Mouse (Mus musculus) limb, embryonic 14.5 days (tissue): Measurements from ENCODE around the gene Ccdc148. TPM values are rescaled to one million over a fixed set of nuclear protein-coding genes. Genes with fewer than 3 reads are reported as not detected.

Source experiments
- ATAC-seq: fragments of 200-750 bp; cut with Nextera tagmentation; 2 replicates; pipeline ENCODE4 v1.8.0; 2017; ENCODE audit warnings: low read depth, moderate number of reproducible peaks, moderate TSS enrichment; ENCODE audit not compliant: low FRiP score
- DNase-seq: peaks from one replicate; pipeline ENCODE4 v3.0.0-alpha.2; 2015; ENCODE audit warnings: low spot score
- H3K27ac ChIP-seq: fragments of 300-500 bp; sonication (generic); replicated peaks from 2 replicates; pipeline ENCODE4 v1.5.1; 2014; ENCODE audit warnings: low read depth, mild to moderate bottlenecking, low read length, moderate library complexity, mixed read lengths
- H3K27me3 ChIP-seq: fragments of 300-500 bp; sonication (generic); 2 replicates; pipeline ENCODE4 v1.6.1; 2014; ENCODE audit warnings: low read length, mixed read lengths; ENCODE audit not compliant: control insufficient read depth, insufficient read depth
- H3K36me3 ChIP-seq: fragments of 300-500 bp; sonication (generic); 2 replicates; pipeline ENCODE4 v1.6.1; 2014; ENCODE audit warnings: mild to moderate bottlenecking, low read length, moderate library complexity, mixed read lengths; ENCODE audit not compliant: control insufficient read depth, insufficient read depth
- H3K4me1 ChIP-seq: fragments of 300-500 bp; sonication (generic); 2 replicates; pipeline ENCODE4 v1.6.1; 2014; ENCODE audit warnings: antibody characterized with exemption, low read length, mixed read lengths; ENCODE audit not compliant: control insufficient read depth, insufficient read depth
- H3K4me2 ChIP-seq: fragments of 300-500 bp; sonication (generic); replicated peaks from 2 replicates; pipeline ENCODE4 v1.6.1; 2014; ENCODE audit warnings: low read depth, mild to moderate bottlenecking, low read length, moderate library complexity; ENCODE audit not compliant: severe bottlenecking
- H3K4me3 ChIP-seq: fragments of 300-500 bp; sonication (generic); replicated peaks from 2 replicates; pipeline ENCODE4 v1.5.1; 2014; ENCODE audit warnings: low read length
- H3K9ac ChIP-seq: fragments of 300-500 bp; sonication (generic); 2 replicates; pipeline ENCODE4 v1.6.1; 2014; ENCODE audit warnings: mild to moderate bottlenecking, low read depth, low read length, moderate library complexity; ENCODE audit not compliant: severe bottlenecking
- H3K9me3 ChIP-seq: fragments of 300-500 bp; sonication (generic); 2 replicates; pipeline ENCODE4 v1.6.1; 2016; ENCODE audit warnings: low read length; ENCODE audit not compliant: control insufficient read depth
- POLR2A ChIP-seq: fragments of 200-500 bp; IDR thresholded peaks from 2 replicates; pipeline ENCODE4 v1.8.0; 2012; ENCODE audit warnings: inconsistent platforms, mild to moderate bottlenecking, moderate library complexity, borderline replicate concordance; ENCODE audit not compliant: insufficient read depth, insufficient read length; ENCODE audit errors: extremely low read depth
- WGBS: fragments of 180-500 bp; shearing (Covaris S2); extraction: QIAGEN DNeasy Blood & Tissue Kit; methylation state at CpG from one replicate; pipeline ENCODE4 v1.1.7; 2014; 5-methylcytosine and 5-hydroxymethylcytosine counted together
- polyA plus RNA-seq, 2 experiments: library from polyadenylated mRNA; depleted of rRNA in 1 of 2; stranded (reverse) in 1 of 2; unstranded in 1 of 2; fragments of >200 nt; fragmentation: Nextera tagmentation in 1 of 2; extraction: Ambion mirVana in 1 of 2; gene quantifications; 2 replicates each; pipeline versions ENCODE4 v1.2.1 to v1.2.3; 2012 to 2014

Gene Ccdc148
- polyA plus RNA-seq, 2 experiments, result 0.48 to 0.49 TPM

DNA sequence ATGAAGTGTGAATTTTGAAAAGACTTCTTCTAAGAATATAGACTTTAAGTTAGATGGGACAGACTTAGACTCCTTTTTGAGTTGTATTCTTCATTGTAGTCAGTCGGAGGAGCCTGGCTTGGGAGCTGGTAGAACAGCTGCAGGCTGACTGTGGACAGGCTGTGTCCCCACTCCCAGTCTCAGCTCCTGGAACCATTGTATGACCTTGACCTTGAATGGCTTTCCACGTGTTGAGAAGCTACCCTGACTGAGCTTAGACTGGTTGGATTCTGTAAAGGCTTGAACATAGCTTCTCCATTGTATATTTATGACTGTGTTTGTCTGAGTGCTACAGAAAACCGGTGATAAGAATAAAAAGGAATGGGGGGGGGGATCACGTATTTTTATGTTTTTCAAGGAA, 36.7 kb upstream of the Ccdc148 start:
- no peaks in the 10 kb centered on the region for H3K9me3 ChIP-seq
- H3K27ac ChIP-seq, result no peak overlapping the region
- TF ChIP-seq POLR2A, result no peak
- no peak overlapping the region for H3K4me2 ChIP-seq
- peaks cover 7% of the 10 kb centered on the region; the same call in 1 of the 2 replicates for H3K4me1 ChIP-seq
- no peak for DNase-seq
- H3K9ac ChIP-seq, result no peak overlapping the region
- H3K4me3 ChIP-seq, result no peak overlapping the region
- H3K36me3 ChIP-seq, result no peaks in the 10 kb centered on the region
- no peaks in the 10 kb centered on the region for H3K27me3 ChIP-seq
- ATAC-seq, result no peak
- WGBS, result 88% methylated on average over 4 of the region's 4 CpGs

DNA sequence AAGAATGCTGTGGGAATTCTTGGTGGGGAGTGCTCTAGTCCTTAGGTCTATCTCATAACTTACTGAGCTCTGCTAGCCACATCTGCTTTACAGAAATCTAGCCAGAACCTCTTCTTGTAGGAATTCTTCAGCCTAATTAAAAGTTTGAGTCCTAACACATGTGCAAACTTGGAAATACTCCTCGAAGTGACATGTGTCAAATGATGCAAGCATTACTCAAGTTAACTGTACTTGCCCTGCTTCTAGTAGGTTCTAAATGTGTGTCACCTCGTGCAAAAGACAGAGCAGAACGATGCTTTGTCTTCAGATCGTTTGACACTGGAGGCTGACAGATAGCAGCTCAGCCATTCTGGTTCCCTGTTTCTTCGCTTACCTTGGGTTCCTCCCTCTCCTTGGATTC, 32.6 kb upstream of the Ccdc148 start:
- Histone ChIP-seq H3K4me3 (no peak overlapping the region), H3K9ac (no peak overlapping the region), H3K9me3 (no peaks in the 10 kb centered on the region), H3K27me3 (no peaks in the 10 kb centered on the region), H3K4me1 (peaks cover 17% of the 10 kb centered on the region), H3K4me2 (no peak overlapping the region), H3K36me3 (no peaks in the 10 kb centered on the region), H3K27ac (0 out of 2 replicates have a peak overlapping the region, but pooled peaks have one; percentile 41)
- no peak for TF ChIP-seq POLR2A
- no peak for ATAC-seq
- 71% methylated on average over 5 of the region's 5 CpGs for WGBS
- DNase-seq, result no peak

DNA sequence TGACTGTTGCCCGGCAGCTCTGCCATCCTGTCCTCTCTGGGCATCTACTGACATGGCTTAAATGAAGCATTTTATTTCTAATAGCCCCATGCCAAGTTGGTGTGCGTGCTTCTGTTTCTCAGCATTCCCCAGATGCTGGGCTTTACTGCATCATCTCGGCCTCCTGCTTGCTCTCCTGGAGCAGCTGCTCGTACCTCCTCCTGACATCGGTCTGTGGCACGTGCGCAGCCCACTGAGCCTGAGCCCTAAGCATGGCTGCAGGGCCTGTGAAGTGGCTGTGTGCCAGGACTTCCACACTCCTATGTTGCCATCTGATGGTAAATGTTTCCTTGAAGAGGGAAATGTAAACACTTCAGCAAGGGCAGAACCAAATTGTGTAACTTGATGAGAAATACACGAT, 31.0 kb upstream of the Ccdc148 start:
- H3K4me3 ChIP-seq, result no peak overlapping the region
- H3K9ac ChIP-seq, result no peak overlapping the region
- H3K27ac ChIP-seq, result no peak overlapping the region
- DNase-seq (no peak), ATAC-seq (no peak)
- no peak overlapping the region for H3K4me2 ChIP-seq
- H3K36me3 ChIP-seq, result 0 out of 2 replicates have a peak, but pooled peaks cover 3% of the 10 kb centered on the region
- 73% methylated on average over 8 of the region's 8 CpGs for WGBS
- H3K27me3 ChIP-seq, result no peaks in the 10 kb centered on the region
- H3K9me3 ChIP-seq, result no peaks in the 10 kb centered on the region
- no peak for TF ChIP-seq POLR2A
- peaks cover 17% of the 10 kb centered on the region for H3K4me1 ChIP-seq

DNA sequence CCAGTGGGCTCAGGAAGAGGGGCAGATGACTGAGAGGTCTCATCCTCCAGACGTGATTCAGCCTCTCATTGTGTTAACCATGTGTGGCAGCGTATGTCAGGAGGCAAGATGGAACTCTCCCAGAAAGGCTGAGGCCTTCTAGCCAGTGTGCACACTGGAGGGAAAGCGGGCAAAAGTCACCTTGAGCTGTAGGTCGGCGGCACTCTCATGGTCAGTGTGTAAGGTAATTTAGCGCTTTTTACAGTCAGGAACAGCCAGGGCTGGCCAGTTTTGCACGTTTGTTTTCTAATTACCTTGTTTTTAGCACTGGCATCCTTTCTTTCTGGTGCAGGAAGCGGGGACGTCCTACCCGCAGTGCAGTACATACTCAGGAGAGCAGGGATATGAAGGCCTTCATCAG, 29.7 kb upstream of the Ccdc148 start:
- Histone ChIP-seq H3K27me3 (no peaks in the 10 kb centered on the region), H3K9ac (no peak overlapping the region), H3K4me2 (no peak overlapping the region), H3K4me3 (no peak overlapping the region), H3K36me3 (0 out of 2 replicates have a peak, but pooled peaks cover 3% of the 10 kb centered on the region), H3K4me1 (peaks cover 17% of the 10 kb centered on the region), H3K9me3 (no peaks in the 10 kb centered on the region), H3K27ac (no peak overlapping the region)
- 80% methylated on average over 10 of the region's 10 CpGs for WGBS
- no peak for TF ChIP-seq POLR2A
- DNase-seq (no peak), ATAC-seq (no peak)

DNA sequence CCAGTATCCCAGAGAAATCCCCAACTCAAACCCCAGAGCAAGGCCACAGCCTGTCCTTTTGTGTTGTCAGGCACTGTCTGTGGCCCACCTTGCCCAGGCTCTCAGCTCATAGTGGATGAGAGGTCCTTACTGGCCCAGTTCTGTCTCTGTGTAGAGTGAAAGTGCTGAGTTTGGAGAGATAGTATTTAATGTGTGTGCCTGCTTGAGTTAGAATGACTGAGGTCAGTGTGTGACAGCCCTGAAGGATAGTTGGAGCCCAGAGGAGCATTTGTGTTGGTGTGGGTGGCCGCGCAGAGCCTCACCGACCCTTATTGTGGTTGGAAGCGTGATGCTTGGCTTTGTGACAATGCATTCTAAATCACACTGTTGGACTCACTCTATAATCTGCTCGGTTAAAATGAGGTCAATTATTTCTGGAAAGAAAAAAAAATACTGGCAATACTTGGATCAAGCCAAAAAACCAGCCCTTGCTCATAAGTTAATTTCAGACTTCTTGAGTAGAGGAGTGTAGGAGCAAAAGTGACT, 29.2 kb upstream of the Ccdc148 start:
- DNase-seq (no peak), ATAC-seq (no peak)
- H3K27ac ChIP-seq, result no peak overlapping the region
- no peak overlapping the region for H3K4me2 ChIP-seq
- peaks cover 17% of the 10 kb centered on the region for H3K4me1 ChIP-seq
- no peaks in the 10 kb centered on the region for H3K9me3 ChIP-seq
- TF ChIP-seq POLR2A, result no peak
- WGBS, result 80% methylated on average over 5 of the region's 5 CpGs
- H3K4me3 ChIP-seq, result no peak overlapping the region
- H3K9ac ChIP-seq, result no peak overlapping the region
- H3K27me3 ChIP-seq, result no peaks in the 10 kb centered on the region
- 0 out of 2 replicates have a peak, but pooled peaks cover 3% of the 10 kb centered on the region for H3K36me3 ChIP-seq

DNA sequence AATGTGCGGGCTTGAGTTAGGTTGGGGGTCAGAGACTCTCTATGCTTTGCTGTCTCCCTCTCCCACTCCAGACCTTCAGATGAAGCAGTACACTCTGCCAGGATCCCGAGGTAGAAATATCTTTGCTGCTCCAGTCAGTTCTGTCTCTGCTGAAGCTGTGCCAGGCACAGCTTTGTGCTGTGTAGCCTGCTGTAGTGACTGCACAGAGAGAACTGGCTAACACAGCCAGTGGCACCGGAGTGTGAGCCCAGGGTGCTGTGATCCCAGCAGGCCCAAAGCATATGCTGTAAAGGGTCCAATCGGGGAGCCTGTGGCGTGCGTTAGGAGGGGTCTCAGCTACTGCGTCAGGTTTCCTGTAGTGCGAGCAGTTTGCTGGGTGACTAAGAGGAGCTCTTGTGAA, 27.8 kb upstream of the Ccdc148 start:
- H3K9ac ChIP-seq, result no peak overlapping the region
- no peak for ATAC-seq
- WGBS, result 79% methylated on average over 8 of the region's 8 CpGs

More for the DNA sequence above, 27.8 kb upstream of the Ccdc148 start:
- Histone ChIP-seq H3K4me3 (no peak overlapping the region), H3K36me3 (0 out of 2 replicates have a peak, but pooled peaks cover 3% of the 10 kb centered on the region), H3K27me3 (no peaks in the 10 kb centered on the region), H3K4me2 (no peak overlapping the region), H3K4me1 (peaks cover 13% of the 10 kb centered on the region), H3K27ac (no peak overlapping the region), H3K9me3 (no peaks in the 10 kb centered on the region)
- TF ChIP-seq POLR2A, result no peak
- no peak for DNase-seq
